ENCODE assay signal across 10 mouse cellular contexts in the genomic region with DNA sequence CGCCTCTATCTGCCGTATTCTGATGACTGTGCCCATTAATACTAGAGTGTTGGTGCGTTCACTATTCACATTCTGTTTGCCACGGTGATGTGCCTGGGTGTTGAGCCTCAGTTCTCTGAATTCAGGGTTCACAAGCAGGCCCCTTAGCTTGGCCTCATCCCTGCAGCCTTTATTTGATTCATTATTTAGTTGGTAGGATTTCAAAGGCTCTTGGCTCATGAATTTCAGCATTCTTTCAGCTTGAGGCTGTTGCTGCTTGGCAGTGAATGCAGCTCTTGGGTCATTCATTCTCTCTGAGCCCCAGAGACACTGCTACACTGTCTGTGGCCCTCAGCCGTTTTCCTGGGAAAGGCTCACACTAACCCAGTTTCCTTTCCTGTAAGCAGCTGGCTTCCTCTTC. TPM values are rescaled to one million over a fixed set of nuclear protein-coding genes. Genes with fewer than 3 reads are reported as not detected.
DNase-seq lines count a peak whose midpoint lies in the region; ATAC-seq and TF ChIP-seq lines count a peak whose summit lies in the region.
"Had no signal": no experiment of that assay in that cellular context is flagged by ENCODE, and none has a peak within 500 bp of the region (broad histone marks: within the 10 kb centered on the region; RNA-seq: fewer than 3 reads in every experiment).

No protein-coding gene starts in this region.

- DNase-seq in kidney, adult 2 months: peak; percentile 22
- DNase-seq in midbrain, postnatal 0 days (ENCODE audit: low spot score): peak; percentile 85
- DNase-seq in thymus, postnatal 25 days: no peak
- no peak for DNase-seq in lung, adult 18-20 months
- no peak for DNase-seq in ovary, postnatal 10 days (ENCODE audit: low spot score)

- no peak overlapping the region for H3K27ac ChIP-seq in kidney, adult 2 months (ENCODE audit: insufficient read depth, low read depth, low read length)
- H3K27ac ChIP-seq in kidney, embryonic 15.5 days: no peak overlapping the region
- H3K27ac ChIP-seq in forebrain, embryonic 13.5 days: peak overlapping the region; percentile 65
- no peak overlapping the region for H3K27ac ChIP-seq in hindbrain, embryonic 15.5 days (replicated peaks)
- H3K27ac ChIP-seq in midbrain, postnatal 0 days (ENCODE audit: low read depth, low read length): no peak overlapping the region; the same call in 1 of the 2 replicates

- H3K9ac ChIP-seq in kidney, embryonic 15.5 days: no peak overlapping the region
- no peak overlapping the region for H3K9ac ChIP-seq in forebrain, embryonic 13.5 days
- H3K9ac ChIP-seq in hindbrain, embryonic 15.5 days: no peak overlapping the region
- H3K9ac ChIP-seq in midbrain, postnatal 0 days (replicated peaks; ENCODE audit: low read length, poor library complexity, severe bottlenecking): no peak overlapping the region

- no peak overlapping the region for H3K4me2 ChIP-seq in kidney, embryonic 15.5 days
- no peak overlapping the region for H3K4me2 ChIP-seq in forebrain, embryonic 13.5 days
- H3K4me2 ChIP-seq in hindbrain, embryonic 15.5 days: no peak overlapping the region
- H3K4me2 ChIP-seq in midbrain, postnatal 0 days (ENCODE audit: low read depth, low read length, poor library complexity, severe bottlenecking): no peak overlapping the region

- no peaks in the 10 kb centered on the region for H3K36me3 ChIP-seq in kidney, adult 2 months (ENCODE audit: control insufficient read depth, insufficient read depth, low read length)
- no peaks in the 10 kb centered on the region for H3K36me3 ChIP-seq in kidney, embryonic 15.5 days
- no peaks in the 10 kb centered on the region for H3K36me3 ChIP-seq in forebrain, embryonic 13.5 days (ENCODE audit: poor library complexity, severe bottlenecking)
- no peaks in the 10 kb centered on the region for H3K36me3 ChIP-seq in hindbrain, embryonic 15.5 days
- H3K36me3 ChIP-seq in midbrain, postnatal 0 days (ENCODE audit: insufficient read depth, low read length): no peaks in the 10 kb centered on the region

- no peak overlapping the region for H3K4me3 ChIP-seq in kidney, adult 2 months (ENCODE audit: insufficient read depth, low read depth, low read length)
- H3K4me3 ChIP-seq in kidney, embryonic 15.5 days (replicated peaks): no peak overlapping the region
- no peak overlapping the region for H3K4me3 ChIP-seq in forebrain, embryonic 13.5 days
- no peak overlapping the region for H3K4me3 ChIP-seq in hindbrain, embryonic 15.5 days
- no peak overlapping the region for H3K4me3 ChIP-seq in midbrain, postnatal 0 days (ENCODE audit: low read depth, low read length)

- no peak for TF ChIP-seq POLR2A in kidney, adult 2 months (IDR thresholded peaks at IDR 0.05; ENCODE audit: low read depth, low read length)

- 64% methylated on average over 5 of the region's 5 CpGs for WGBS in kidney, adult 2 months
- WGBS in kidney, embryonic 15.5 days: 72% methylated on average over 5 of the region's 5 CpGs
- 18% methylated on average over 5 of the region's 5 CpGs for WGBS in forebrain, embryonic 13.5 days
- WGBS in hindbrain, embryonic 15.5 days: 30% methylated on average over 5 of the region's 5 CpGs
- 36% methylated on average over 5 of the region's 5 CpGs for WGBS in midbrain, postnatal 0 days

- H3K4me1 ChIP-seq in kidney, adult 2 months (ENCODE audit: control insufficient read depth, insufficient read depth, low read length): no peaks in the 10 kb centered on the region
- no peaks in the 10 kb centered on the region for H3K4me1 ChIP-seq in kidney, embryonic 15.5 days
- peaks cover 13% of the 10 kb centered on the region for H3K4me1 ChIP-seq in forebrain, embryonic 13.5 days
- no peaks in the 10 kb centered on the region for H3K4me1 ChIP-seq in hindbrain, embryonic 15.5 days (replicated peaks)
- no peaks in the 10 kb centered on the region for H3K4me1 ChIP-seq in midbrain, postnatal 0 days (ENCODE audit: insufficient read depth, low read length)

- H3K27me3 ChIP-seq in kidney, adult 2 months (replicated peaks; ENCODE audit: control insufficient read depth, insufficient read depth, low read length): no peaks in the 10 kb centered on the region
- H3K27me3 ChIP-seq in kidney, embryonic 15.5 days: no peaks in the 10 kb centered on the region
- no peaks in the 10 kb centered on the region for H3K27me3 ChIP-seq in forebrain, embryonic 13.5 days
- H3K27me3 ChIP-seq in hindbrain, embryonic 15.5 days: no peaks in the 10 kb centered on the region
- no peaks in the 10 kb centered on the region for H3K27me3 ChIP-seq in midbrain, postnatal 0 days (ENCODE audit: insufficient read depth, low read length)

- TF ChIP-seq CTCF in kidney, adult 2 months (conservative IDR thresholded peaks at IDR 0.05; ENCODE audit: insufficient read depth, insufficient read length, low read depth, low read length): no peak
- TF ChIP-seq CTCF in midbrain, postnatal 0 days (IDR thresholded peaks at IDR 0.05): no peak

- H3K9me3 ChIP-seq in kidney, embryonic 15.5 days (replicated peaks): no peaks in the 10 kb centered on the region
- H3K9me3 ChIP-seq in forebrain, embryonic 13.5 days (replicated peaks): no peaks in the 10 kb centered on the region
- H3K9me3 ChIP-seq in hindbrain, embryonic 15.5 days: no peaks in the 10 kb centered on the region
- no peaks in the 10 kb centered on the region for H3K9me3 ChIP-seq in midbrain, postnatal 0 days (ENCODE audit: low read length)

- ATAC-seq in kidney, embryonic 15.5 days (replicated peaks; ENCODE audit: low FRiP score): no peak
- ATAC-seq in forebrain, embryonic 13.5 days: peak; percentile 95
- ATAC-seq in hindbrain, embryonic 15.5 days (ENCODE audit: low FRiP score, low read depth): peak; percentile 93
- peak; percentile 82 for ATAC-seq in midbrain, postnatal 0 days (ENCODE audit: low FRiP score)

RNA-seq across cellular contexts. Expression of gene S100a3, which starts 4.4 kb away (rescaled TPM):
- 0.23 and 0.34 TPM in 2 replicates for polyA plus RNA-seq in kidney, adult 2 months (2012; rRNA removed)
- polyA plus RNA-seq in kidney, embryonic 15.5 days (2015; fragmentation: Nextera tagmentation; extraction: Ambion mirVana): not detected in 2 replicates
- not detected in 2 replicates for polyA plus RNA-seq in forebrain, embryonic 13.5 days (2015; fragmentation: Nextera tagmentation; extraction: Ambion mirVana)
- polyA plus RNA-seq in hindbrain, embryonic 15.5 days (2015; fragmentation: Nextera tagmentation; extraction: Ambion mirVana): 1.4 and 2.7 TPM in 2 replicates
- 0.19 and 3.5 TPM in 2 replicates for total RNA-seq in midbrain, postnatal 0 days (2014; rRNA removed)
- 0.81 and 0.90 TPM in 2 replicates for polyA plus RNA-seq in midbrain, postnatal 0 days (2015; fragmentation: Nextera tagmentation; extraction: Ambion mirVana)

RNA-seq across cellular contexts. Expression of gene S100a16, which starts 18.9 kb away (rescaled TPM):
- polyA plus RNA-seq in kidney, adult 2 months (2012; rRNA removed): 124 and 140 TPM in 2 replicates
- polyA plus RNA-seq in kidney, embryonic 15.5 days (2015; fragmentation: Nextera tagmentation; extraction: Ambion mirVana): 190 and 192 TPM in 2 replicates
- polyA plus RNA-seq in forebrain, embryonic 13.5 days (2015; fragmentation: Nextera tagmentation; extraction: Ambion mirVana): 27.3 and 35.1 TPM in 2 replicates
- 41.8 and 44.3 TPM in 2 replicates for polyA plus RNA-seq in hindbrain, embryonic 15.5 days (2015; fragmentation: Nextera tagmentation; extraction: Ambion mirVana)
- 38.4 and 76.1 TPM in 2 replicates for total RNA-seq in midbrain, postnatal 0 days (2014; rRNA removed)
- polyA plus RNA-seq in midbrain, postnatal 0 days (2015; fragmentation: Nextera tagmentation; extraction: Ambion mirVana): 65.5 and 74.7 TPM in 2 replicates
- total RNA-seq: neutrophil, adult 5-6 weeks had no signal

RNA-seq across cellular contexts. Expression of gene S100a14, which starts 29.3 kb away (rescaled TPM):
- polyA plus RNA-seq in kidney, adult 2 months (2012; rRNA removed): 0.45 and 0.61 TPM in 2 replicates
- polyA plus RNA-seq in kidney, embryonic 15.5 days (2015; fragmentation: Nextera tagmentation; extraction: Ambion mirVana): 3.8 and 6.6 TPM in 2 replicates
- not detected in 2 replicates for polyA plus RNA-seq in forebrain, embryonic 13.5 days (2015; fragmentation: Nextera tagmentation; extraction: Ambion mirVana)
- polyA plus RNA-seq in hindbrain, embryonic 15.5 days (2015; fragmentation: Nextera tagmentation; extraction: Ambion mirVana): 0.29 TPM in 1 of 2 replicates, not detected in the other
- total RNA-seq in midbrain, postnatal 0 days (2014; rRNA removed): 0.55 TPM in 1 of 2 replicates, not detected in the other
- not detected in 2 replicates for polyA plus RNA-seq in midbrain, postnatal 0 days (2015; fragmentation: Nextera tagmentation; extraction: Ambion mirVana)

RNA-seq across cellular contexts. Expression of gene S100a2, which starts 34.1 kb away (rescaled TPM):
- polyA plus RNA-seq in kidney, adult 2 months (2012; rRNA removed): not detected in 2 replicates
- not detected in 2 replicates for polyA plus RNA-seq in kidney, embryonic 15.5 days (2015; fragmentation: Nextera tagmentation; extraction: Ambion mirVana)
- not detected in 2 replicates for polyA plus RNA-seq in forebrain, embryonic 13.5 days (2015; fragmentation: Nextera tagmentation; extraction: Ambion mirVana)
- not detected in 2 replicates for polyA plus RNA-seq in hindbrain, embryonic 15.5 days (2015; fragmentation: Nextera tagmentation; extraction: Ambion mirVana)
- total RNA-seq in midbrain, postnatal 0 days (2014; rRNA removed): not detected in 2 replicates
- polyA plus RNA-seq in midbrain, postnatal 0 days (2015; fragmentation: Nextera tagmentation; extraction: Ambion mirVana): not detected in 2 replicates
- total RNA-seq: layer of hippocampus, postnatal 14 days; neutrophil, adult 5-6 weeks had no signal

RNA-seq across cellular contexts. Expression of gene S100a13, which starts 41.7 kb away (rescaled TPM):
- polyA plus RNA-seq in kidney, adult 2 months (2012; rRNA removed): 64.7 and 65.4 TPM in 2 replicates
- 39.8 and 40.5 TPM in 2 replicates for polyA plus RNA-seq in kidney, embryonic 15.5 days (2015; fragmentation: Nextera tagmentation; extraction: Ambion mirVana)
- polyA plus RNA-seq in forebrain, embryonic 13.5 days (2015; fragmentation: Nextera tagmentation; extraction: Ambion mirVana): 6.9 and 7.5 TPM in 2 replicates
- 11.8 and 13.9 TPM in 2 replicates for polyA plus RNA-seq in hindbrain, embryonic 15.5 days (2015; fragmentation: Nextera tagmentation; extraction: Ambion mirVana)
- 4.5 and 7.3 TPM in 2 replicates for total RNA-seq in midbrain, postnatal 0 days (2014; rRNA removed)
- polyA plus RNA-seq in midbrain, postnatal 0 days (2015; fragmentation: Nextera tagmentation; extraction: Ambion mirVana): 20.3 and 21.1 TPM in 2 replicates

Comparison
In these comparisons a context has a peak if more than half of its experiments do, and no peak if none do; other contexts are left out.
1. DNase-seq: peak in kidney, adult 2 months (single experiment) and midbrain, postnatal 0 days (single experiment); none in thymus, postnatal 25 days (single experiment), lung, adult 18-20 months (0 of 2) and ovary, postnatal 10 days (single experiment).